Mouse (Mus musculus) spleen, postnatal 36 days (tissue): ENCODE measurements around the gene Dhrs7c.

Source experiments
- DNase-seq, 2 experiments: peaks; one replicate each; pipeline ENCODE4 v3.0.0; 2022; ENCODE audit warnings: low spot score in 2 of 2, mixed read lengths in 1 of 2

Dhrs7c gene

GRCm38 (mm10) chr11:67797931-67798330 is at the start of gene Dhrs7c:
Gene Dhrs7c (plus strand): TSS chr11:67798187.
- no peak for DNase-seq

- DNase-seq, result no peak
Observed at GRCm38 (mm10) chr11:67756287-67756686, 41.7 kb upstream of the Dhrs7c start.

GRCm38 (mm10) chr11:67757373-67758167 is 40.4 kb upstream of the Dhrs7c start:
- DNase-seq, result no peak

GRCm38 (mm10) chr11:67771053-67771452 is 26.9 kb upstream of the Dhrs7c start, which contains the start of gene Glp2r:
Gene Glp2r (minus strand): TSS chr11:67771153.
- no peak for DNase-seq

- no peak for DNase-seq
Observed at GRCm38 (mm10) chr11:67771691-67772090, 26.3 kb upstream of the Dhrs7c start.

- no peak for DNase-seq
Observed at GRCm38 (mm10) chr11:67772577-67772976, 25.4 kb upstream of the Dhrs7c start.

- no peak for DNase-seq
Observed at GRCm38 (mm10) chr11:67774379-67774778, 23.6 kb upstream of the Dhrs7c start, which contains the start of gene Gsg1l2. Gene Gsg1l2 (plus strand): TSS chr11:67774608.

- DNase-seq, result no peak
Observed at GRCm38 (mm10) chr11:67790182-67790581, 7.8 kb upstream of the Dhrs7c start.

GRCm38 (mm10) chr11:67800130-67800723 is 2.2 kb downstream of the Dhrs7c start:
- DNase-seq, result no peak

GRCm38 (mm10) chr11:67801169-67801568 is 3.2 kb downstream of the Dhrs7c start:
- DNase-seq, result no peak

GRCm38 (mm10) chr11:67805538-67805937 is 7.6 kb downstream of the Dhrs7c start:
- DNase-seq, result no peak

GRCm38 (mm10) chr11:67806832-67807597 is 9.0 kb downstream of the Dhrs7c start:
- no peak for DNase-seq

GRCm38 (mm10) chr11:67808051-67808450 is 10.1 kb downstream of the Dhrs7c start:
- no peak for DNase-seq

GRCm38 (mm10) chr11:67811535-67811934 is 13.5 kb downstream of the Dhrs7c start:
- no peak for DNase-seq

GRCm38 (mm10) chr11:67819604-67820003 is 21.6 kb downstream of the Dhrs7c start:
- DNase-seq, result no peak

- no peak for DNase-seq
Observed at GRCm38 (mm10) chr11:67820221-67820620, 22.2 kb downstream of the Dhrs7c start.

- DNase-seq, result no peak
Observed at GRCm38 (mm10) chr11:67821560-67821959, 23.6 kb downstream of the Dhrs7c start.

- DNase-seq, result no peak
Observed at GRCm38 (mm10) chr11:67828360-67829059, 30.5 kb downstream of the Dhrs7c start.

- no peak for DNase-seq
Observed at GRCm38 (mm10) chr11:67829530-67829929, 31.5 kb downstream of the Dhrs7c start.

GRCm38 (mm10) chr11:67831820-67832219 is 33.8 kb downstream of the Dhrs7c start:
- DNase-seq, result no peak

- DNase-seq, result no peak
Observed at GRCm38 (mm10) chr11:67835408-67836078, 37.6 kb downstream of the Dhrs7c start.
